Mouse (Mus musculus) hindbrain, embryonic 11.5 days (tissue): Measurements from ENCODE around the gene Chic2. TPM values are rescaled to one million over a fixed set of nuclear protein-coding genes. Genes with fewer than 3 reads are reported as not detected.

Experiments
- polyA plus RNA-seq: library from polyadenylated mRNA; unstranded; fragments of >200 nt; fragmentation: Nextera tagmentation; extraction: Ambion mirVana; gene quantifications from 2 replicates; pipeline ENCODE4 v1.2.1, GENCODE M21; 2014

Gene Chic2
- polyA plus RNA-seq, 1 experiment from 2014 or later: 52.3 TPM

Other genes starting within 250 kb of the Chic2 start
- gene Gsx2, start 30.8 kb upstream of the Chic2 start, polyA plus RNA-seq: 5.5 and 6.0 TPM in 2 replicates
- 26.5 and 29.3 TPM in 2 replicates for gene Pdgfra, start 107.5 kb upstream of the Chic2 start, polyA plus RNA-seq